In genomic region chr15:89410118-89410517, GRCm38 (mm10) we compare ENCODE assay signal across 27 mouse cellular contexts. TPM values are rescaled to one million over a fixed set of nuclear protein-coding genes. Genes with fewer than 3 reads are reported as not detected.
DNase-seq lines count a peak whose midpoint lies in the region; ATAC-seq lines count a peak whose summit lies in the region.
"Had no signal": no experiment of that assay in that cellular context is flagged by ENCODE, and none has a peak within 500 bp of the region (broad histone marks: within the 10 kb centered on the region; RNA-seq: fewer than 3 reads in every experiment).

Gene Syce3, minus strand, starts transcription at chr15:89410503.

- H3K9ac ChIP-seq in heart, embryonic 14.5 days (ENCODE audit: low read length): no peak within 1 kb of the TSS
- no peak within 1 kb of the TSS for H3K9ac ChIP-seq in liver, embryonic 12.5 days
- H3K9ac ChIP-seq in embryonic facial prominence, embryonic 13.5 days: no peak within 1 kb of the TSS
- no peak within 1 kb of the TSS for H3K9ac ChIP-seq in forebrain, embryonic 16.5 days (replicated peaks; ENCODE audit: low read depth, low read length)
- H3K9ac ChIP-seq: hindbrain, embryonic 13.5 days; liver, embryonic 13.5 days; lung, embryonic 15.5 days had no signal

- peak; percentile 39; the same call in 1 of the 2 replicates for ATAC-seq in heart, embryonic 14.5 days (ENCODE audit: insufficient number of reproducible peaks, insufficient read depth, low FRiP score, low read depth)
- ATAC-seq in liver, embryonic 12.5 days: peak; percentile 37
- ATAC-seq in embryonic facial prominence, embryonic 13.5 days (ENCODE audit: insufficient number of reproducible peaks, insufficient read depth, low FRiP score, low TSS enrichment, low read depth): 0 out of 2 replicates have a peak, but pooled peaks have one; percentile 52
- no peak for ATAC-seq in forebrain, embryonic 16.5 days
- ATAC-seq: inflammation-experienced regulatory T-cells, adult 6 months had no signal

- no peak for DNase-seq in heart, adult 18-20 months
- DNase-seq in liver (no peak), adipocyte (ENCODE audit: low spot score) (no peak)
- DNase-seq: adrenal gland, postnatal 36 days; B cell, adult 2 months; cerebellum, adult 11-12 months; cerebellum, postnatal 14 days; heart, postnatal 14 days; kidney, adult 9 months; liver, embryonic 13.5 days; thymus, adult 2 months had no signal

- 79% methylated on average over 24 of the region's 24 CpGs for WGBS in heart, embryonic 14.5 days
- 71% methylated on average over 24 of the region's 24 CpGs for WGBS in liver, embryonic 12.5 days (ENCODE audit: insufficient replicate concordance)
- WGBS in embryonic facial prominence, embryonic 13.5 days: 82% methylated on average over 20 of the region's 24 CpGs
- WGBS in forebrain, embryonic 16.5 days: 88% methylated on average over 15 of the region's 24 CpGs

- no peak within 1 kb of the TSS for H3K4me3 ChIP-seq in heart, embryonic 14.5 days (ENCODE audit: control insufficient read depth in 1 of 2, insufficient read depth in 1 of 2, low read depth in 1 of 2, low read length in 2 of 2)
- H3K4me3 ChIP-seq in liver, embryonic 12.5 days: no peak within 1 kb of the TSS
- H3K4me3 ChIP-seq in embryonic facial prominence, embryonic 13.5 days: no peak within 1 kb of the TSS
- H3K4me3 ChIP-seq in forebrain, embryonic 16.5 days (replicated peaks; ENCODE audit: low read length): no peak within 1 kb of the TSS
- H3K4me3 ChIP-seq: forebrain, embryonic 10.5 days; hindbrain, embryonic 13.5 days; layer of hippocampus, adult 2 months; liver, embryonic 13.5 days; lung, embryonic 15.5 days; midbrain, embryonic 10.5 days had no signal

- H3K27ac ChIP-seq in heart, embryonic 14.5 days (replicated peaks in 1 of 2; ENCODE audit: control insufficient read depth in 1 of 2, insufficient read depth in 1 of 2, low read depth in 2 of 2, low read length in 2 of 2): no peak within 1 kb of the TSS
- no peak within 1 kb of the TSS for H3K27ac ChIP-seq in liver, embryonic 12.5 days
- no peak within 1 kb of the TSS for H3K27ac ChIP-seq in embryonic facial prominence, embryonic 13.5 days
- no peak within 1 kb of the TSS for H3K27ac ChIP-seq in forebrain, embryonic 16.5 days (ENCODE audit: low read length)
- H3K27ac ChIP-seq: forebrain, embryonic 10.5 days; hindbrain, embryonic 13.5 days; layer of hippocampus, adult 2 months; liver, embryonic 13.5 days; lung, embryonic 15.5 days; macrophage; midbrain, embryonic 10.5 days had no signal

- no peaks in the 10 kb centered on the region for H3K27me3 ChIP-seq in heart, embryonic 14.5 days (ENCODE audit: control insufficient read depth, insufficient read depth, low read length)
- no peaks in the 10 kb centered on the region for H3K27me3 ChIP-seq in liver, embryonic 12.5 days (replicated peaks)
- no peaks in the 10 kb centered on the region for H3K27me3 ChIP-seq in embryonic facial prominence, embryonic 13.5 days
- H3K27me3 ChIP-seq in forebrain, embryonic 16.5 days (replicated peaks; ENCODE audit: control insufficient read depth, insufficient read depth, low read length): no peaks in the 10 kb centered on the region
- H3K27me3 ChIP-seq: hindbrain, embryonic 13.5 days; liver, embryonic 13.5 days; lung, embryonic 15.5 days had no signal

- no peak within 1 kb of the TSS for H3K4me2 ChIP-seq in heart, embryonic 14.5 days (ENCODE audit: low read length)
- H3K4me2 ChIP-seq in liver, embryonic 12.5 days: no peak within 1 kb of the TSS
- H3K4me2 ChIP-seq in embryonic facial prominence, embryonic 13.5 days: no peak within 1 kb of the TSS
- H3K4me2 ChIP-seq in forebrain, embryonic 16.5 days (ENCODE audit: low read length): no peak within 1 kb of the TSS
- H3K4me2 ChIP-seq: hindbrain, embryonic 13.5 days; liver, embryonic 13.5 days; lung, embryonic 15.5 days had no signal

- H3K36me3 ChIP-seq in heart, embryonic 14.5 days (ENCODE audit: control insufficient read depth, insufficient read depth, low read length): no peaks in the 10 kb centered on the region
- no peaks in the 10 kb centered on the region for H3K36me3 ChIP-seq in liver, embryonic 12.5 days
- H3K36me3 ChIP-seq in embryonic facial prominence, embryonic 13.5 days: no peaks in the 10 kb centered on the region
- H3K36me3 ChIP-seq in forebrain, embryonic 16.5 days (ENCODE audit: control insufficient read depth, insufficient read depth): no peaks in the 10 kb centered on the region
- H3K36me3 ChIP-seq: forebrain, embryonic 10.5 days; hindbrain, embryonic 13.5 days; liver, embryonic 13.5 days; lung, embryonic 15.5 days; midbrain, embryonic 10.5 days had no signal

- peaks cover 10% of the 10 kb centered on the region; the same call in 1 of the 2 replicates for H3K9me3 ChIP-seq in heart, embryonic 14.5 days (ENCODE audit: control insufficient read depth, low read length)
- H3K9me3 ChIP-seq in liver, embryonic 12.5 days (replicated peaks): 0 out of 2 replicates have a peak, but pooled peaks cover 5% of the 10 kb centered on the region
- H3K9me3 ChIP-seq in embryonic facial prominence, embryonic 13.5 days: peaks cover 9% of the 10 kb centered on the region; the same call in 1 of the 2 replicates
- 0 out of 2 replicates have a peak, but pooled peaks cover 4% of the 10 kb centered on the region for H3K9me3 ChIP-seq in forebrain, embryonic 16.5 days (ENCODE audit: control insufficient read depth, low read length)
- H3K9me3 ChIP-seq: liver, embryonic 13.5 days; lung, embryonic 15.5 days had no signal

- peaks cover 0 to 4% of the 10 kb centered on the region in 2 experiments; a peak in 1 of 4 replicates for H3K4me1 ChIP-seq in heart, embryonic 14.5 days (ENCODE audit: control insufficient read depth in 2 of 2, insufficient read depth in 2 of 2, low read length in 2 of 2)
- no peaks in the 10 kb centered on the region for H3K4me1 ChIP-seq in liver, embryonic 12.5 days
- no peaks in the 10 kb centered on the region for H3K4me1 ChIP-seq in embryonic facial prominence, embryonic 13.5 days
- H3K4me1 ChIP-seq in forebrain, embryonic 16.5 days (replicated peaks; ENCODE audit: control insufficient read depth, insufficient read depth, low read length): no peaks in the 10 kb centered on the region
- H3K4me1 ChIP-seq: forebrain, embryonic 10.5 days; hindbrain, embryonic 13.5 days; liver, embryonic 13.5 days; lung, embryonic 15.5 days; midbrain, embryonic 10.5 days had no signal

RNA-seq across cellular contexts. Expression of gene Syce3, which starts in this region (rescaled TPM):
- not detected in 2 replicates for polyA plus RNA-seq in heart, embryonic 14.5 days (2014; fragmentation: Nextera tagmentation; extraction: Ambion mirVana)
- total RNA-seq in heart, adult 18-20 months (2021): not detected
- not detected in 2 replicates for polyA plus RNA-seq in liver, embryonic 12.5 days (2016; fragmentation: Nextera tagmentation; extraction: Ambion mirVana)
- not detected in 2 replicates for polyA plus RNA-seq in embryonic facial prominence, embryonic 13.5 days (2015; fragmentation: Nextera tagmentation; extraction: Ambion mirVana)
- not detected in 2 replicates for polyA plus RNA-seq in forebrain, embryonic 16.5 days (2015; fragmentation: Nextera tagmentation; extraction: Ambion mirVana)
- total RNA-seq: adrenal gland, postnatal 36 days; gastrocnemius, adult 8-10 months; granulocyte monocyte progenitor cell, adult 5-6 weeks; heart, postnatal 14 days; layer of hippocampus, adult 2 months; monocyte, adult 5-6 weeks had no signal
- polyA plus RNA-seq: forebrain, embryonic 10.5 days; hindbrain, embryonic 13.5 days; inflammation-experienced regulatory T-cells, adult 6 months; liver, embryonic 13.5 days; lung, embryonic 15.5 days; macrophage; midbrain, embryonic 10.5 days; neural tube, embryonic 11.5 days; thymus, adult 2 months; urinary bladder, adult 2 months had no signal

Comparison
In these comparisons a context has a peak if more than half of its experiments do, and no peak if none do; other contexts are left out.
1. Peak in ATAC-seq in heart, embryonic 14.5 days; RNA of the gene not detected or under 1 TPM.
2. Peak in ATAC-seq in liver, embryonic 12.5 days; RNA of the gene not detected or under 1 TPM.
3. Peak in ATAC-seq in embryonic facial prominence, embryonic 13.5 days; RNA of the gene not detected or under 1 TPM.